9 mouse cellular contexts compared by ENCODE assay signal in the genomic region with DNA sequence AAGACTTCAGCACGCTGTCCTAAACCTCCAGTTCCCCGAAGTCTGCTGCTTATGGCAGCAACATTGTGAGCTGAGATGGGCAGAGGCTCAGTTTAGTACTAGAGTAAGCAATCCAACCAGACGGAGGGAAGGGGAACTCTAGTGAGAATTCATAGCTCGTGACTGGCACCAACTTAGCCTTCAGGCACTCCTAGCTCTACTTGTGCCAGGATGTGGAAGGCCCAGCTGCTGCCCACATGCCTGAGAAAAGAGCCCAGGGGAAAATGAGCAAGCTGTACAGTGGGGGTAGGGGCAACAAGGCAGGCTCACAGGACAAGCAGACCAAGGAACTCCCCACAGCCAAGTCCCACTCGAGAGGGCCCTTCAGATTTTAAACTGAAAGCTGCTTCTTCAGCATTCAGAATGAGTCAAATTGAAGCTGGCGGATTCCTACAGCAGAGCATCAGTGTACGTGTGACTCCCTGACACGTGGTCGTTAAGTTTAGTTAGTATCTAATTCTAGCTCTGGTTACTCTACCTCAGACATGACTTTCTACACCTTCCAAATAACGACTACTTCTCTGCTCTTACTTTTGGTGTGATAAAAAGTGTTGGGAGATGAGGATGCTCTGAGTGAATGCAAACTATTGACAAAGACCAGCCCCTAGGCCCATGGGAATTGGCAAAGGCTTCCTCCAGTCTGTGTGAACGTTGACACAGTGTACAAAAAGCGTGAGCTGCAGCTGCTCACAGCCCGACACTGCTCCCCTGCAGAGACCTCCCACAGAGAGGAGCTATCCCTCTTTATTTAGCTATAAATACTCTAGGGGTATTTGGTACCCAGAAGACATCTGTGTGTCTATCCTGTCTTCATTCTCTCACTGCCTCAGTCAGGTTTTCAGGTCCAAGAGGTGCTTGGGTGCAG. TPM values are rescaled to one million over a fixed set of nuclear protein-coding genes. Genes with fewer than 3 reads are reported as not detected.
DNase-seq lines count a peak whose midpoint lies in the region; ATAC-seq and TF ChIP-seq lines count a peak whose summit lies in the region.
"Had no signal": no experiment of that assay in that cellular context is flagged by ENCODE, and none has a peak within 500 bp of the region (broad histone marks: within the 10 kb centered on the region; RNA-seq: fewer than 3 reads in every experiment).

No protein-coding gene starts in this region.

- H3K36me3 ChIP-seq in forebrain, embryonic 13.5 days (ENCODE audit: poor library complexity, severe bottlenecking), result peaks cover 6% of the 10 kb centered on the region; the same call in 1 of the 2 replicates
- H3K36me3 ChIP-seq in forebrain, embryonic 10.5 days (replicated peaks), result peaks cover 20% of the 10 kb centered on the region
- H3K36me3 ChIP-seq in midbrain, embryonic 14.5 days (ENCODE audit: control insufficient read depth, insufficient read depth, low read length), result peaks cover 5% of the 10 kb centered on the region
- H3K36me3 ChIP-seq in midbrain, embryonic 11.5 days (ENCODE audit: control insufficient read depth, insufficient read depth, low read length), result peaks cover under 1% of the 10 kb centered on the region; the same call in 1 of the 2 replicates

- H3K4me2 ChIP-seq in forebrain, embryonic 13.5 days, result no peak overlapping the region
- H3K4me2 ChIP-seq in midbrain, embryonic 14.5 days (ENCODE audit: low read length), result no peak overlapping the region
- H3K4me2 ChIP-seq in midbrain, embryonic 11.5 days, result no peak overlapping the region

- DNase-seq in forebrain, embryonic 10.5 days (ENCODE audit: extremely low spot score, low spot score), result no peak
- peak; percentile 19 for DNase-seq in midbrain, embryonic 14.5 days
- DNase-seq in midbrain, embryonic 11.5 days (ENCODE audit: low spot score, missing footprints), result no peak
- peak; percentile 29 to 42 for DNase-seq in right cerebral cortex, postnatal 36 days (ENCODE audit: low spot score in 2 of 2)
- no peak for DNase-seq in urinary bladder, postnatal 14 days (ENCODE audit: low spot score)
- no peak for DNase-seq in lung, adult 2 months
- DNase-seq: thymus, postnatal 36 days had no signal

- TF ChIP-seq POLR2A in lung, adult 2 months (IDR thresholded peaks at IDR 0.05; ENCODE audit: borderline replicate concordance, extremely low read depth, low read depth, low read length), result no peak

- 58% methylated on average over 13 of the region's 13 CpGs for WGBS in forebrain, embryonic 13.5 days
- WGBS in forebrain, embryonic 10.5 days, result 70% methylated on average over 13 of the region's 13 CpGs
- WGBS in midbrain, embryonic 14.5 days, result 55% methylated on average over 13 of the region's 13 CpGs
- WGBS in midbrain, embryonic 11.5 days, result 65% methylated on average over 13 of the region's 13 CpGs
- 67% methylated on average over 13 of the region's 13 CpGs for WGBS in lung, adult 2 months

- no peak for TF ChIP-seq CTCF in lung, adult 2 months (IDR thresholded peaks at IDR 0.05; ENCODE audit: insufficient read depth, low read length)

- no peaks in the 10 kb centered on the region for H3K9me3 ChIP-seq in forebrain, embryonic 13.5 days (replicated peaks)
- no peaks in the 10 kb centered on the region for H3K9me3 ChIP-seq in forebrain, embryonic 10.5 days
- no peaks in the 10 kb centered on the region for H3K9me3 ChIP-seq in midbrain, embryonic 14.5 days (ENCODE audit: control insufficient read depth, low read length)
- no peaks in the 10 kb centered on the region for H3K9me3 ChIP-seq in midbrain, embryonic 11.5 days (ENCODE audit: control insufficient read depth, low read length)

- H3K27me3 ChIP-seq in forebrain, embryonic 13.5 days, result no peaks in the 10 kb centered on the region
- H3K27me3 ChIP-seq in forebrain, embryonic 10.5 days (ENCODE audit: poor library complexity, severe bottlenecking), result no peaks in the 10 kb centered on the region
- H3K27me3 ChIP-seq in midbrain, embryonic 14.5 days (ENCODE audit: control insufficient read depth, insufficient read depth, low read length), result no peaks in the 10 kb centered on the region
- H3K27me3 ChIP-seq in midbrain, embryonic 11.5 days (ENCODE audit: control insufficient read depth, insufficient read depth, low read length), result no peaks in the 10 kb centered on the region

- peaks cover 15% of the 10 kb centered on the region for H3K4me1 ChIP-seq in forebrain, embryonic 13.5 days
- peaks cover 26% of the 10 kb centered on the region for H3K4me1 ChIP-seq in forebrain, embryonic 10.5 days
- H3K4me1 ChIP-seq in midbrain, embryonic 14.5 days (ENCODE audit: control insufficient read depth, insufficient read depth, low read length), result peaks cover 3% of the 10 kb centered on the region; the same call in 1 of the 2 replicates
- H3K4me1 ChIP-seq in midbrain, embryonic 11.5 days (ENCODE audit: control insufficient read depth, insufficient read depth, low read length), result peaks cover 3% of the 10 kb centered on the region; the same call in 1 of the 2 replicates
- no peaks in the 10 kb centered on the region for H3K4me1 ChIP-seq in lung, adult 2 months (ENCODE audit: control insufficient read depth, insufficient read depth, low read length)

- no peak for ATAC-seq in forebrain, embryonic 13.5 days
- no peak for ATAC-seq in midbrain, embryonic 14.5 days (ENCODE audit: low FRiP score, low TSS enrichment)
- no peak for ATAC-seq in midbrain, embryonic 11.5 days (ENCODE audit: low FRiP score)
- peak; percentile 43 for ATAC-seq in inflammation-experienced regulatory T-cells, adult 6 months

- H3K9ac ChIP-seq in forebrain, embryonic 13.5 days, result peak overlapping the region; percentile 10; the same call in 1 of the 2 replicates
- H3K9ac ChIP-seq in midbrain, embryonic 14.5 days (replicated peaks; ENCODE audit: low read length), result no peak overlapping the region
- H3K9ac ChIP-seq in midbrain, embryonic 11.5 days (ENCODE audit: low read length), result no peak overlapping the region

- no peak overlapping the region for H3K27ac ChIP-seq in forebrain, embryonic 13.5 days
- no peak overlapping the region for H3K27ac ChIP-seq in forebrain, embryonic 10.5 days
- no peak overlapping the region for H3K27ac ChIP-seq in midbrain, embryonic 14.5 days (replicated peaks; ENCODE audit: low read depth, low read length)
- H3K27ac ChIP-seq in midbrain, embryonic 11.5 days (ENCODE audit: low read depth, low read length), result no peak overlapping the region

- H3K4me3 ChIP-seq in forebrain, embryonic 13.5 days, result no peak overlapping the region
- no peak overlapping the region for H3K4me3 ChIP-seq in forebrain, embryonic 10.5 days
- no peak overlapping the region for H3K4me3 ChIP-seq in midbrain, embryonic 14.5 days (replicated peaks; ENCODE audit: low read depth, low read length)
- no peak overlapping the region for H3K4me3 ChIP-seq in midbrain, embryonic 11.5 days (ENCODE audit: low read depth, low read length)
- no peak overlapping the region for H3K4me3 ChIP-seq in lung, adult 2 months (replicated peaks; ENCODE audit: extremely low read depth, low read depth, low read length)

RNA-seq across cellular contexts. Expression of a gene that starts 6.8 kb away (rescaled TPM):
- 32.6 and 35.2 TPM in 2 replicates for polyA plus RNA-seq in forebrain, embryonic 13.5 days (2015; fragmentation: Nextera tagmentation; extraction: Ambion mirVana)
- 35.3 and 42.3 TPM in 2 replicates for polyA plus RNA-seq in forebrain, embryonic 10.5 days (2016; fragmentation: Nextera tagmentation; extraction: Ambion mirVana)
- polyA plus RNA-seq in midbrain, embryonic 14.5 days (2014; fragmentation: Nextera tagmentation; extraction: Ambion mirVana), result 28.1 and 30.4 TPM in 2 replicates
- 27.0 and 33.4 TPM in 2 replicates for polyA plus RNA-seq in midbrain, embryonic 11.5 days (2014; fragmentation: Nextera tagmentation; extraction: Ambion mirVana)
- polyA plus RNA-seq in inflammation-experienced regulatory T-cells, adult 6 months (2017; shearing (Covaris generic)), result 10 to 100 TPM; 58.6 to 97.5 (median 79.2) TPM
- polyA plus RNA-seq in lung, adult 2 months (2012; rRNA removed), result 53.7 and 57.0 TPM in 2 replicates

RNA-seq across cellular contexts. Expression of a gene that starts 7.4 kb away (rescaled TPM):
- polyA plus RNA-seq in forebrain, embryonic 13.5 days (2015; fragmentation: Nextera tagmentation; extraction: Ambion mirVana), result 5.7 and 5.8 TPM in 2 replicates
- polyA plus RNA-seq in forebrain, embryonic 10.5 days (2016; fragmentation: Nextera tagmentation; extraction: Ambion mirVana), result 9.2 and 9.6 TPM in 2 replicates
- 6.3 and 6.9 TPM in 2 replicates for polyA plus RNA-seq in midbrain, embryonic 14.5 days (2014; fragmentation: Nextera tagmentation; extraction: Ambion mirVana)
- polyA plus RNA-seq in midbrain, embryonic 11.5 days (2014; fragmentation: Nextera tagmentation; extraction: Ambion mirVana), result 6.9 and 7.0 TPM in 2 replicates
- 1 to 10 TPM; 1.1 to 4.7 (median 3.9) TPM for polyA plus RNA-seq in inflammation-experienced regulatory T-cells, adult 6 months (2017; shearing (Covaris generic))
- 26.0 and 31.7 TPM in 2 replicates for polyA plus RNA-seq in lung, adult 2 months (2012; rRNA removed)

RNA-seq across cellular contexts. Expression of a gene that starts 40.9 kb away (rescaled TPM):
- polyA plus RNA-seq in forebrain, embryonic 13.5 days (2015; fragmentation: Nextera tagmentation; extraction: Ambion mirVana), result 86.5 and 96.5 TPM in 2 replicates
- 85.8 and 92.4 TPM in 2 replicates for polyA plus RNA-seq in forebrain, embryonic 10.5 days (2016; fragmentation: Nextera tagmentation; extraction: Ambion mirVana)
- polyA plus RNA-seq in midbrain, embryonic 14.5 days (2014; fragmentation: Nextera tagmentation; extraction: Ambion mirVana), result 72.3 and 72.8 TPM in 2 replicates
- polyA plus RNA-seq in midbrain, embryonic 11.5 days (2014; fragmentation: Nextera tagmentation; extraction: Ambion mirVana), result 64.0 and 64.7 TPM in 2 replicates
- 10 to 100 TPM; 38.4 to 48.4 (median 43.2) TPM for polyA plus RNA-seq in inflammation-experienced regulatory T-cells, adult 6 months (2017; shearing (Covaris generic))
- polyA plus RNA-seq in lung, adult 2 months (2012; rRNA removed), result 67.4 and 91.5 TPM in 2 replicates

RNA-seq across cellular contexts. Expression of a gene that starts 40.9 kb away (rescaled TPM):
- 83.2 and 86.5 TPM in 2 replicates for polyA plus RNA-seq in forebrain, embryonic 13.5 days (2015; fragmentation: Nextera tagmentation; extraction: Ambion mirVana)
- polyA plus RNA-seq in forebrain, embryonic 10.5 days (2016; fragmentation: Nextera tagmentation; extraction: Ambion mirVana), result 101 and 103 TPM in 2 replicates
- 56.4 and 57.4 TPM in 2 replicates for polyA plus RNA-seq in midbrain, embryonic 14.5 days (2014; fragmentation: Nextera tagmentation; extraction: Ambion mirVana)
- polyA plus RNA-seq in midbrain, embryonic 11.5 days (2014; fragmentation: Nextera tagmentation; extraction: Ambion mirVana), result 75.0 and 82.1 TPM in 2 replicates
- 10 to 100 TPM; 66.9 to 92.2 (median 92.1) TPM for polyA plus RNA-seq in inflammation-experienced regulatory T-cells, adult 6 months (2017; shearing (Covaris generic))
- 12.2 and 16.0 TPM in 2 replicates for polyA plus RNA-seq in lung, adult 2 months (2012; rRNA removed)

Comparison
In these comparisons a context has a peak if more than half of its experiments do, and no peak if none do; other contexts are left out.
1. DNase-seq: peak in midbrain, embryonic 14.5 days (single experiment) and right cerebral cortex, postnatal 36 days (2 of 2); none in forebrain, embryonic 10.5 days (single experiment), midbrain, embryonic 11.5 days (single experiment), urinary bladder, postnatal 14 days (single experiment) and lung, adult 2 months (single experiment).